Mouse (Mus musculus) forebrain, postnatal 0 days (tissue): ENCODE results near the gene Slc43a2. TPM values are rescaled to one million over a fixed set of nuclear protein-coding genes. Genes with fewer than 3 reads are reported as not detected.

Source experiments
- ATAC-seq: fragments of 200-750 bp; cut with Nextera tagmentation; 2 replicates; pipeline ENCODE4 v1.8.0; 2017; ENCODE audit warnings: mild to moderate bottlenecking, moderate library complexity
- DNase-seq: peaks from one replicate; pipeline ENCODE4 v3.0.0-alpha.2; 2015
- H3K27ac ChIP-seq: fragments of 300-500 bp; sonication (generic); 2 replicates; pipeline ENCODE4 v1.5.1; 2014; ENCODE audit warnings: low read depth, mild to moderate bottlenecking, antibody characterized with exemption, low read length, moderate library complexity, mixed read lengths
- H3K27me3 ChIP-seq: fragments of 300-500 bp; sonication (generic); 2 replicates; pipeline ENCODE4 v1.6.1; 2014; ENCODE audit warnings: mild to moderate bottlenecking, low read length, mixed read lengths; ENCODE audit not compliant: insufficient read depth
- H3K36me3 ChIP-seq: fragments of 300-500 bp; sonication (generic); 2 replicates; pipeline ENCODE4 v1.6.1; 2014; ENCODE audit warnings: mild to moderate bottlenecking, moderate library complexity; ENCODE audit not compliant: insufficient read depth
- H3K4me1 ChIP-seq: fragments of 300-500 bp; sonication (generic); 2 replicates; pipeline ENCODE4 v1.6.1; 2014; ENCODE audit warnings: antibody characterized with exemption; ENCODE audit not compliant: insufficient read depth
- H3K4me2 ChIP-seq: fragments of 300-500 bp; sonication (generic); 2 replicates; pipeline ENCODE4 v1.6.1; 2014; ENCODE audit warnings: low read depth, mild to moderate bottlenecking, moderate library complexity
- H3K4me3 ChIP-seq: fragments of 300-500 bp; sonication (generic); 2 replicates; pipeline ENCODE4 v1.5.1; 2014; ENCODE audit warnings: low read depth, low read length, mixed read lengths
- H3K9ac ChIP-seq: fragments of 300-500 bp; sonication (generic); 2 replicates; pipeline ENCODE4 v1.6.1; 2014; ENCODE audit warnings: mild to moderate bottlenecking
- H3K9me3 ChIP-seq: fragments of 300-500 bp; sonication (generic); 2 replicates; pipeline ENCODE4 v1.6.1; 2016; ENCODE audit warnings: low read length
- CTCF ChIP-seq: sonication (generic); IDR thresholded peaks from 2 replicates; pipeline ENCODE4 v1.5.1; 2016; ENCODE audit warnings: antibody characterized with exemption, control low read depth, low read depth
- WGBS: fragments of 180-500 bp; shearing (Covaris S2); extraction: QIAGEN DNeasy Blood & Tissue Kit; methylation state at CpG from one replicate; pipeline ENCODE4 v1.1.7; 2014; 5-methylcytosine and 5-hydroxymethylcytosine counted together
- polyA plus RNA-seq: library from polyadenylated mRNA; unstranded; fragments of >200 nt; fragmentation: Nextera tagmentation; extraction: Ambion mirVana; gene quantifications from 2 replicates; pipeline ENCODE4 v1.2.1, GENCODE M21; 2015
- total RNA-seq: library from RNA; depleted of rRNA; stranded (reverse); fragments of >200 nt; gene quantifications from 2 replicates; pipeline ENCODE4 v1.2.3, GENCODE M21; 2014

The Slc43a2 gene
- total and polyA plus RNA-seq, 2 experiments from 2014 or later = 14.1 to 24.0 TPM

- ATAC-seq = no peak
- DNase-seq = no peak
- no peak overlapping the region for H3K4me3 ChIP-seq
- peaks cover 12% of the 10 kb centered on the region for H3K4me1 ChIP-seq
- no peaks in the 10 kb centered on the region for H3K9me3 ChIP-seq
- 86% methylated on average over 4 of the region's 4 CpGs for WGBS
- H3K27ac ChIP-seq = no peak overlapping the region
- no peak overlapping the region for H3K9ac ChIP-seq
- H3K27me3 ChIP-seq = no peaks in the 10 kb centered on the region
- no peak for TF ChIP-seq CTCF
- no peak overlapping the region for H3K4me2 ChIP-seq
- H3K36me3 ChIP-seq = no peaks in the 10 kb centered on the region
Observed at GRCm38 (mm10) chr11:75585061-75585460, 53.6 kb downstream of the Slc43a2 start.

- Histone ChIP-seq H3K4me1 (peaks cover 12% of the 10 kb centered on the region), H3K27ac (no peak overlapping the region), H3K4me2 (no peak overlapping the region), H3K4me3 (no peak overlapping the region), H3K9ac (no peak overlapping the region), H3K36me3 (no peaks in the 10 kb centered on the region), H3K9me3 (no peaks in the 10 kb centered on the region), H3K27me3 (no peaks in the 10 kb centered on the region)
- TF ChIP-seq CTCF = no peak
- DNase-seq = no peak
- WGBS = 80% methylated on average over 5 of the region's 5 CpGs
- no peak for ATAC-seq
Observed at GRCm38 (mm10) chr11:75585978-75586377, 54.5 kb downstream of the Slc43a2 start.

GRCm38 (mm10) chr11:75586963-75587362, 55.5 kb downstream of the Slc43a2 start:
- Histone ChIP-seq H3K27ac (no peak overlapping the region), H3K36me3 (no peaks in the 10 kb centered on the region), H3K9me3 (no peaks in the 10 kb centered on the region), H3K4me2 (no peak overlapping the region), H3K4me3 (no peak overlapping the region), H3K4me1 (peaks cover 12% of the 10 kb centered on the region), H3K9ac (no peak overlapping the region), H3K27me3 (no peaks in the 10 kb centered on the region)
- DNase-seq = no peak
- no peak for ATAC-seq
- 83% methylated on average over 5 of the region's 5 CpGs for WGBS
- no peak for TF ChIP-seq CTCF

- peak within 1 kb of the TSS; percentile 89 for H3K27ac ChIP-seq
- H3K4me1 ChIP-seq = peaks cover 12% of the 10 kb centered on the region
- H3K9ac ChIP-seq = peak within 1 kb of the TSS; percentile 93
- no peaks in the 10 kb centered on the region for H3K27me3 ChIP-seq
- no peaks in the 10 kb centered on the region for H3K9me3 ChIP-seq
- H3K4me2 ChIP-seq = peak within 1 kb of the TSS; percentile 75
- peaks cover 5% of the 10 kb centered on the region for H3K36me3 ChIP-seq
- peak; percentile 18; the same call in 1 of the 2 replicates for TF ChIP-seq CTCF
- H3K4me3 ChIP-seq = peak within 1 kb of the TSS; percentile 88
- 5% methylated on average over 49 of the region's 49 CpGs for WGBS
- DNase-seq (peak; percentile 95), ATAC-seq (peak; percentile 98)
Observed at GRCm38 (mm10) chr11:75587493-75588284, 56.2 kb downstream of the Slc43a2 start, which contains the start of gene Pitpna. Gene Pitpna, plus strand, starts transcription at chr11:75588097.

GRCm38 (mm10) chr11:75588285-75588941, 56.9 kb downstream of the Slc43a2 start:
- ATAC-seq (peak; percentile 86), DNase-seq (no peak)
- no peak for TF ChIP-seq CTCF
- no peaks in the 10 kb centered on the region for H3K27me3 ChIP-seq
- H3K4me3 ChIP-seq = peak overlapping the region; percentile 88
- under 1% methylated on average over 37 of the region's 37 CpGs for WGBS
- peak overlapping the region; percentile 89 for H3K27ac ChIP-seq
- peak overlapping the region; percentile 75 for H3K4me2 ChIP-seq
- peaks cover 7% of the 10 kb centered on the region for H3K36me3 ChIP-seq
- peaks cover 12% of the 10 kb centered on the region for H3K4me1 ChIP-seq
- H3K9ac ChIP-seq = peak overlapping the region; percentile 93
- no peaks in the 10 kb centered on the region for H3K9me3 ChIP-seq

GRCm38 (mm10) chr11:75592612-75593011, 61.1 kb downstream of the Slc43a2 start:
- no peak overlapping the region for H3K27ac ChIP-seq
- ATAC-seq (no peak), DNase-seq (no peak)
- H3K4me2 ChIP-seq = no peak overlapping the region
- H3K4me3 ChIP-seq = no peak overlapping the region
- WGBS = 93% methylated on average over 5 of the region's 5 CpGs
- H3K27me3 ChIP-seq = no peaks in the 10 kb centered on the region
- no peaks in the 10 kb centered on the region for H3K9me3 ChIP-seq
- TF ChIP-seq CTCF = no peak
- H3K4me1 ChIP-seq = peaks cover 9% of the 10 kb centered on the region
- peaks cover 29% of the 10 kb centered on the region for H3K36me3 ChIP-seq
- no peak overlapping the region for H3K9ac ChIP-seq

GRCm38 (mm10) chr11:75594431-75594830, 62.9 kb downstream of the Slc43a2 start:
- 84% methylated on average over 9 of the region's 9 CpGs for WGBS
- DNase-seq = no peak
- Histone ChIP-seq H3K4me1 (peaks cover 4% of the 10 kb centered on the region; the same call in 1 of the 2 replicates), H3K27ac (no peak overlapping the region), H3K9me3 (no peaks in the 10 kb centered on the region), H3K4me3 (no peak overlapping the region), H3K36me3 (peaks cover 44% of the 10 kb centered on the region), H3K4me2 (no peak overlapping the region), H3K9ac (no peak overlapping the region), H3K27me3 (no peaks in the 10 kb centered on the region)
- ATAC-seq = no peak
- TF ChIP-seq CTCF = no peak
